Mouse (Mus musculus) left cerebral cortex, adult 2 months (tissue): ENCODE results near the gene Serpina3a. TPM values are rescaled to one million over a fixed set of nuclear protein-coding genes. Genes with fewer than 3 reads are reported as not detected.

ENCODE experiments used
- DNase-seq, 2 experiments: peaks; one replicate each; pipeline ENCODE4 v3.0.0; 2021 to 2022; ENCODE audit warnings: low spot score in 2 of 2, mixed read lengths in 1 of 2; ENCODE audit errors: extremely low spot score in 1 of 2
- H3K27ac ChIP-seq: fragments of 200-600 bp; 2 replicates; pipeline ENCODE4 v1.8.1; 2022
- H3K4me3 ChIP-seq: fragments of 200-600 bp; 2 replicates; pipeline ENCODE4 v1.8.1; 2022
- CTCF ChIP-seq: fragments of 200-600 bp; IDR thresholded peaks from 2 replicates; pipeline ENCODE4 v1.8.1; 2022; ENCODE audit warnings: antibody characterized with exemption, mild to moderate bottlenecking, moderate library complexity
- intact Hi-C: fragments of 180-260 bp; cut with DNase I; formaldehyde crosslinking; loops from one replicate; pipeline ENCODE4 v1.15.1; 2025
- total RNA-seq, 2 experiments: library from RNA; stranded (reverse); gene quantifications; 2 replicates each; pipeline ENCODE4 v1.2.3; 2021

Serpina3a gene
- total RNA-seq, 2 experiments from 2014 or later: not detected

DNA sequence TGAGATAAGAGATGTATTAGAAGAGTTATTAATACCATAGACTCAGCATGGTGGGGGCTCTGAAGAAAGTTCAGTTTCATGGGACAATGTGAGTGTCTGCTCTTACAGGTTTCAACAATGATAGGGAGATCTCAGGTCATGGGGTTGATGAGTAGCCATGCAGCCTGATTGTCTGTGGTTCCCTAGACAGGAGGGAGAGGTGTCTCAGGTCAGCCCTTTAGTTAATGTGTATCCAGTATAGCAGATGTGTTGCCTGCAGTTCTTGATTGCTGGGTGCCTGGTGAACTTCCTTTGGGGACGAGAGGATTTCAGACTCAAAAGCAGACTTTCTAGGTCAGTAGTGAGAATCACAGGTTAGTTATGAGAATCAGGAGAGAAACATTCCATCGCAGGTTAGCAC lies 4.0 kb upstream of the Serpina3a start:
- no peak for TF ChIP-seq CTCF

GRCm38 (mm10) chr12:104114921-104115579 lies 2.5 kb downstream of the Serpina3a start:
- intact Hi-C loops: no loop called here
- no peak for TF ChIP-seq CTCF
- H3K27ac ChIP-seq: no peak overlapping the region
- no peak overlapping the region for H3K4me3 ChIP-seq
- no peak for DNase-seq

More for the DNA sequence above, 4.0 kb upstream of the Serpina3a start:
- Histone ChIP-seq H3K27ac (no peak overlapping the region), H3K4me3 (no peak overlapping the region)
- DNase-seq: no peak
- intact Hi-C loops: no loop called here

DNA sequence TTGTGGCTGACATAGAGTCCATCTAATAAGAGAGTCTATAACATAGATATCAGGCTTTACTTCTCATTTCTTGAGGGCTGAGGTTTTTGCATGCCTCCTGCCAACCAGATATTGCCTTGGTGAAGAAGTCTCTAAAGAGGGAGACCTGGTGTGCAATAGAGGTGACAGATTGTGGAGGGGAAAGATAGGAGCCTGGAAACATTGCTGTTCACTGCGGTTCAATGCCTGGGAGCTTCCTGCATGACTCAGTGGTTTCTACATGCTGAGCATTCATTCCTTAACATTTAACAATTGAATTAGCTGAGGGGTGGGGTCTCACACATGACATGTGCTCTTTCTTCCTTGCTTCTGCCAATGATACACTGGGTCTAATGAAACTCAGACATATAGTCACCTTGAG lies 10.6 kb downstream of the Serpina3a start:
- intact Hi-C loops: no loop called here
- TF ChIP-seq CTCF: no peak
- DNase-seq: no peak
- H3K4me3 ChIP-seq: no peak overlapping the region
- no peak overlapping the region for H3K27ac ChIP-seq

GRCm38 (mm10) chr12:104123996-104124395 lies 11.5 kb downstream of the Serpina3a start:
- intact Hi-C loops: no loop called here
- DNase-seq: no peak
- no peak overlapping the region for H3K27ac ChIP-seq
- no peak overlapping the region for H3K4me3 ChIP-seq
- TF ChIP-seq CTCF: no peak

DNA sequence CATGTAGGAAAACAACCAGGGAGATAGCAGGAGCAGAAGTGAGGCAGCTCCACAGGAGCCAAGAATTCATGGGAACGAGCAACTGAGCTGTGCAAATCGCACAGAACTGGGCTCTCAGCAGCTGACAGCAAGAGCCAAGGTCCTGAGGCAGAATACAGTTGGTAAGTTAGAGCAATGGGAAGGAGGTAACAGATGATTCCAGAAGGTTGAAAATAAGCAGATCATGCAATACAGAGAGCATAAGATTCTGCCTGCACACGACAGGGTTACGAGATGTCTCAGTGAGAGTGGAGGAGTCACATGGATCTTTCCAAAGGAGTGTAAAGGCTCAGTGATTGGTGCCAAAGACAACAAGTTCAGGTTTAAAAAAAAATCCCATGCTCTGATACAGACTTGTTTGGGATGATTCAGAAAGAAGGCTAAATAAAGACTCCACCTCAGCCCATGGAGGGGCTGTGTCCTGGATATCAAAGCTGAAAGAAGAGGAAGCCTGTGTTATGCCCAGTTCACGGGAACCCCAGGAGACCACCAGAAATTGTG lies 12.6 kb downstream of the Serpina3a start:
- Histone ChIP-seq H3K27ac (no peak overlapping the region), H3K4me3 (no peak overlapping the region)
- TF ChIP-seq CTCF: no peak
- no peak for DNase-seq
- intact Hi-C loops: no loop called here

DNA sequence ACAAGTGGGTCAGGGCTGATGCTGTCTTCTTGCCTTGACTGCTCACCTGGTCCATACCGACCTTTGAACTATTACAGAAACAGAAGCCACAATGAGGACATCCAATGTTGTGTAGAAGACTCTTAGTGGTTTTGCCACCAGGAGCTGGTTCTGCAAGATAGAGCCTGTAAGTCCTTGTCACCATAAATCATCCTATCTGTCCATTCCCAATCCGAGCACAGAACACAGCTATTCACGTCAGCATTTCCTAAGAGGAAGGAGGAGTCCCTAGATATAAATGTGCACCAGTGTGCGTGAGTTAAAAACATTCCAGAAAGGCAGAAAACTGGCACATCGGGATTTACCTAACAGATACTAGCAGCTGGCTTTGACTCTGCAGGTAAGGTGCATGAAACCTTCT lies 15.2 kb downstream of the Serpina3a start, which contains the start of gene Serpina3b:
Serpina3b (plus strand) TSS at position 301 of the 400 bp plus-strand sequence.
- H3K4me3 ChIP-seq: no peak within 1 kb of the TSS
- no peak within 1 kb of the TSS for H3K27ac ChIP-seq
- intact Hi-C loops: no loop called here
- no peak for TF ChIP-seq CTCF
- no peak for DNase-seq

DNA sequence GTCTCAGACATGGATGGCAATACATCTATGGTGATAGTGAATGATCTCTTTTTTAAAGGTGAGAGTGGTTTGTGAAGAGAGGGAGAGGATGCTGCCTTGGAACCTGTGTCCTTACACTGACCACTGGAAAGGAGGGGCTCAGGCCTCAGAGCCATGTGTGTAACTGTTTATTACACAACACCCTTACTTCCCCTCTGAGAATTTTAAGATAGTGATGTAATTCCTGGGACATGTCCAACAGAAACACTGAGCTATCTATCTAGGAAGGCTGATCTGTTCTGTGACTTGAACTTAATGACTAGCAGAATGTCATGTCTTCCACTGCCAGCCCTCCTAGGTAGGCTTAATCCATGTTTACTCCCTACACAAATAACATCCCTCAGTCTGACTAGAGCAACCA lies 18.5 kb downstream of the Serpina3a start:
- Histone ChIP-seq H3K4me3 (no peak overlapping the region), H3K27ac (no peak overlapping the region)
- no peak for TF ChIP-seq CTCF
- DNase-seq: no peak
- intact Hi-C loops: no loop called here

DNA sequence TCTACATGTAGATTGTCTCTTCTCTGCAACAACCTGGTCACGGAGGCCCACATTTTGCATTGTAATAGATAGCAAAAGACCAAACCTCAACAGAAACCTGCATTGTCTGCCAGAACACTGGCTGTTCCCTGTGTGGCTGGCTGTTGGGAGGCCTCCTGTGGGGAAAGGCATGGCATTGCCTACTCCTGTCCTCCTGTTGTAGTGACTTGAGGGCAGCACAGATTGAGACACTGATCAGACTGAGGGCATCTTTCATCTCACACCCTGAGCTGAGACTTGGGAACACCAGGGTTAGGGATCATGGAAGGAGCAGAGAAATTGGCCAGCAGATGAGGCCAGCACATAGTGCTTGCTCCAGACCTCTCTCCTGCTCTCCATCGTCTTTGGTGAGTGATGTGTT lies 25.7 kb downstream of the Serpina3a start:
- H3K4me3 ChIP-seq: no peak overlapping the region
- no peak overlapping the region for H3K27ac ChIP-seq
- no peak for TF ChIP-seq CTCF
- DNase-seq: no peak
- intact Hi-C loops: no loop called here

GRCm38 (mm10) chr12:104140543-104141103 lies 28.1 kb downstream of the Serpina3a start:
- DNase-seq: no peak
- H3K27ac ChIP-seq: no peak overlapping the region
- intact Hi-C loops: no loop called here
- no peak for TF ChIP-seq CTCF
- H3K4me3 ChIP-seq: no peak overlapping the region

GRCm38 (mm10) chr12:104141506-104141905 lies 29.0 kb downstream of the Serpina3a start:
- no peak for TF ChIP-seq CTCF
- intact Hi-C loops: no loop called here

DNA sequence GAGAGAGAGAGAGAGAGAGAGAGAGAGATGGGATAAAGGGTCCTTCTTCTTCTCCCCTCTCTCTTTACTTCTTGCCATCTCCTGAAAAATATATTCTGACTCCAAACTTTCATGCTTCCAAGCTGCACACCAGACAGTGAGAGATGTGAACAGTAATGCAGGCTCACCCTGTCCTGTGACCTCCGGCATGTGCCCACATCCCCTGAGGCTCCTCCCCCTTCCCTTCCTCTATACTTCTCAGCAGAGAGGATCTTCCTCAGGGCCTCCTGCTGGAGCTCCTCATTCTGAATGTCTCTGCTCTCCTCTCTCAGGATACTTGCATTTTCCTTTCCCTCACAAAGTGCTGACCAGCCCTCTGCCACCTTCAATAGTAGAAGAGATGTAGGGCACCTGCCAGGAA lies 29.9 kb downstream of the Serpina3a start:
- intact Hi-C loops: no loop called here
- H3K27ac ChIP-seq: no peak overlapping the region
- TF ChIP-seq CTCF: no peak
- H3K4me3 ChIP-seq: no peak overlapping the region
- no peak for DNase-seq

More at GRCm38 (mm10) chr12:104141506-104141905, 29.0 kb downstream of the Serpina3a start:
- no peak for DNase-seq
- Histone ChIP-seq H3K27ac (no peak overlapping the region), H3K4me3 (no peak overlapping the region)

DNA sequence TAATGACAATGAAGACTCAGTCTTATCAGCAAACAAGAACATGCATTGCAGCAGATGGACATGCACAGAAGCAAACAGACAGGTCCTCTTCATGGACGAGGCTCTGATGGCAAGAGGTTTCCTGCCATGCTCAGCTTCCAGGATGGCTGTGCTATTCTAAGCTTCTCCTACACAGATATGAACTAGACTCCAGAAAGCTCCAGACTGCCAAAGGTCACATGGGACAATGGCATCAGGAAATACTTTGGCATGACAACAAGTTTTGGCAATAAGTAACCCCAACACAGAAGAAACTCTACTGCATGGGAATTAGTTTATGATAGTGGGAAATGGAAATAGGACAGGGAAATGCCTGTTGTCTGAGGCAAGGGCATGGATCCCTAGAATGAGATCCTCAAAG lies 30.8 kb downstream of the Serpina3a start:
- Histone ChIP-seq H3K4me3 (no peak overlapping the region), H3K27ac (no peak overlapping the region)
- intact Hi-C loops: no loop called here
- no peak for DNase-seq
- TF ChIP-seq CTCF: no peak

DNA sequence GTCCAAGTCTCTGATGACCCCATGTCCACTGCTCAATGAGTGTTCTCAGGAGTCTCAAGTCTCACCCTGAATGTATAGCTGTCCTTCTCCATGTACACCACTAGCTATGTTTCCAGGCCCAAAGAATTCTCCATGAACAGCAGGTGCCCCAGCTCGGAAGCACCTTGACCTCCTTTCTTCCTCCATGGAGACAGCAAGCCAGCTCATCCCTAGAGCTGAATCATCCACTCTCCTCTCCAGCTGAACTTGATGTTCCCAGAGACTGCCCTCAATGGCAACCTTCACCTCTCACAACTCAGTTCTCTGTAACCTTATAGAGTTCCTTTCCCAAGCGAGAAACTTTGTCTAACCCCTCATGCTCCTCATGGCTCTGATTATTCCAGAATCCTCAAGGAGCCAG lies 33.0 kb downstream of the Serpina3a start:
- TF ChIP-seq CTCF: no peak
- intact Hi-C loops: no loop called here
- Histone ChIP-seq H3K4me3 (no peak overlapping the region), H3K27ac (no peak overlapping the region)
- DNase-seq: no peak
